Mouse (Mus musculus): ENCODE measurements around the gene Gm7945. TPM values are rescaled to one million over a fixed set of nuclear protein-coding genes. Genes with fewer than 3 reads are reported as not detected.
A peak's percentile ranks its signal among the peaks of the same experiment; 100 is the strongest.
"Not testable (repeated sequence)": the region's sequence is repeated elsewhere in the genome, so short reads cannot be mapped to it uniquely, and the experiment has no call there.

Gm7945 gene
- not detected for total RNA-seq (2022)

GRCm38 (mm10) chr14:41386279-41386678 is at the start of gene Gm7945:
Gene Gm7945 (minus strand): TSS chr14:41386379.
- not testable (repeated sequence) for DNase-seq (ENCODE audit: low spot score in 2 of 2)

- DNase-seq (ENCODE audit: low spot score in 2 of 2): peak in 1 of 2 experiments; percentile 15
Measured at GRCm38 (mm10) chr14:41425393-41426075, 39.4 kb upstream of the Gm7945 start.

- not testable (repeated sequence) for DNase-seq (ENCODE audit: low spot score in 2 of 2)
Measured at GRCm38 (mm10) chr14:41424694-41425093, 38.5 kb upstream of the Gm7945 start.

GRCm38 (mm10) chr14:41408181-41408580 is 22.0 kb upstream of the Gm7945 start, which contains the start of gene Gm6482:
Gene Gm6482 (minus strand): TSS chr14:41408281.
- DNase-seq (ENCODE audit: low spot score in 2 of 2): not testable (repeated sequence)

GRCm38 (mm10) chr14:41348309-41348708 is 37.9 kb downstream of the Gm7945 start, which contains the start of gene Gm5798:
Gene Gm5798 (plus strand): TSS chr14:41348609.
- not testable (repeated sequence) for DNase-seq (ENCODE audit: low spot score in 2 of 2)

Other genes starting within 250 kb of the Gm7945 start
- not detected for gene Mbl1, start 234.9 kb downstream of the Gm7945 start, total RNA-seq (2022)
- gene Sftpd, start 201.2 kb downstream of the Gm7945 start, total RNA-seq (2022): not detected
- under 1 TPM in 2 of 4 experiments, not detected in 2; 0.59 to 0.63 TPM for gene Gm2832, start 107.6 kb downstream of the Gm7945 start, total RNA-seq (2022)
- gene Gm5798, start 37.8 kb downstream of the Gm7945 start, total RNA-seq (2022): 1 to 10 TPM in 1 of 4 experiments, not detected in 3; 1.3 TPM
- not detected for gene Gm6482, start 21.9 kb upstream of the Gm7945 start, total RNA-seq (2022)
- not detected for gene Gm7954, start 67.1 kb upstream of the Gm7945 start, total RNA-seq (2022)
- not detected for gene Gm3486, start 103.1 kb upstream of the Gm7945 start, total RNA-seq (2022)
- not detected for gene Gm7970, start 169.2 kb upstream of the Gm7945 start, total RNA-seq (2022)
- 1 to 10 TPM in 2 of 4 experiments, under 1 TPM in 1, not detected in 1; 0.70 to 1.4 (median 1.4) TPM for gene 1700049E17Rik2, start 186.8 kb upstream of the Gm7945 start, total RNA-seq (2022)
- gene Gm3072, start 238.2 kb upstream of the Gm7945 start, total RNA-seq (2022): not detected